Mouse (Mus musculus) intestine, embryonic 14.5 days (tissue): ENCODE data around the gene Dtd1. TPM values are rescaled to one million over a fixed set of nuclear protein-coding genes. Genes with fewer than 3 reads are reported as not detected.

Experiments used
- ATAC-seq: fragments of 200-750 bp; cut with Nextera tagmentation; replicated peaks from 2 replicates; pipeline ENCODE4 v1.8.0; 2017; ENCODE audit warnings: low read depth, moderate number of reproducible peaks, moderate TSS enrichment, moderate library complexity; ENCODE audit not compliant: low FRiP score, low TSS enrichment
- DNase-seq: peaks from one replicate; pipeline ENCODE4 v3.0.0-alpha.2; 2018; ENCODE audit warnings: low spot score
- H3K27ac ChIP-seq: fragments of 300-500 bp; sonication (generic); 2 replicates; pipeline ENCODE4 v1.5.1; 2014; ENCODE audit warnings: low read depth, mild to moderate bottlenecking, control low read depth
- H3K27me3 ChIP-seq: fragments of 300-500 bp; sonication (generic); replicated peaks from 2 replicates; pipeline ENCODE4 v1.6.1; 2014; ENCODE audit warnings: low read length, control low read depth; ENCODE audit not compliant: control insufficient read depth, insufficient read depth
- H3K36me3 ChIP-seq: fragments of 300-500 bp; sonication (generic); 2 replicates; pipeline ENCODE4 v1.6.1; 2014; ENCODE audit warnings: low read length, control low read depth; ENCODE audit not compliant: control insufficient read depth, insufficient read depth
- H3K4me1 ChIP-seq: fragments of 300-500 bp; sonication (generic); replicated peaks from 2 replicates; pipeline ENCODE4 v1.6.1; 2014; ENCODE audit warnings: low read length, control low read depth, mixed read lengths; ENCODE audit not compliant: control insufficient read depth, insufficient read depth
- H3K4me2 ChIP-seq: fragments of 300-500 bp; sonication (generic); 2 replicates; pipeline ENCODE4 v1.6.1; 2014; ENCODE audit warnings: low read length
- H3K4me3 ChIP-seq: fragments of 300-500 bp; sonication (generic); 2 replicates; pipeline ENCODE4 v1.5.1; 2014; ENCODE audit warnings: low read depth, low read length, control low read depth, mixed read lengths
- H3K9ac ChIP-seq: fragments of 300-500 bp; sonication (generic); 2 replicates; pipeline ENCODE4 v1.6.1; 2014; ENCODE audit warnings: mild to moderate bottlenecking, low read length
- H3K9me3 ChIP-seq: fragments of 300-500 bp; sonication (generic); 2 replicates; pipeline ENCODE4 v1.6.1; 2016; ENCODE audit warnings: low read length, control low read depth; ENCODE audit not compliant: control insufficient read depth
- WGBS: fragments of 180-500 bp; shearing (Covaris S2); extraction: QIAGEN DNeasy Blood & Tissue Kit; methylation state at CpG from one replicate; pipeline ENCODE4 v1.1.7; 2014; 5-methylcytosine and 5-hydroxymethylcytosine counted together
- polyA plus RNA-seq: library from polyadenylated mRNA; unstranded; fragments of >200 nt; fragmentation: Nextera tagmentation; extraction: Ambion mirVana; gene quantifications from 2 replicates; pipeline ENCODE4 v1.2.1, GENCODE M21; 2014

The Dtd1 gene
- polyA plus RNA-seq, 1 experiment from 2014 or later: 47.8 TPM

GRCm38 (mm10) chr2:144753604-144754003, 153.9 kb downstream of the Dtd1 start:
- Histone ChIP-seq H3K27me3 (no peaks in the 10 kb centered on the region), H3K4me2 (no peak overlapping the region), H3K9me3 (no peaks in the 10 kb centered on the region), H3K4me1 (no peaks in the 10 kb centered on the region), H3K36me3 (no peaks in the 10 kb centered on the region), H3K27ac (no peak overlapping the region), H3K9ac (no peak overlapping the region), H3K4me3 (no peak overlapping the region)
- 60% methylated on average over 6 of the region's 6 CpGs for WGBS
- DNase-seq (no peak), ATAC-seq (no peak)

GRCm38 (mm10) chr2:144755016-144755415, 155.3 kb downstream of the Dtd1 start:
- Histone ChIP-seq H3K4me2 (no peak overlapping the region), H3K4me1 (no peaks in the 10 kb centered on the region), H3K36me3 (no peaks in the 10 kb centered on the region), H3K9ac (no peak overlapping the region), H3K27ac (no peak overlapping the region), H3K27me3 (no peaks in the 10 kb centered on the region), H3K9me3 (no peaks in the 10 kb centered on the region), H3K4me3 (no peak overlapping the region)
- WGBS: 97% methylated on average over 2 of the region's 2 CpGs
- DNase-seq (no peak), ATAC-seq (no peak)

DNA sequence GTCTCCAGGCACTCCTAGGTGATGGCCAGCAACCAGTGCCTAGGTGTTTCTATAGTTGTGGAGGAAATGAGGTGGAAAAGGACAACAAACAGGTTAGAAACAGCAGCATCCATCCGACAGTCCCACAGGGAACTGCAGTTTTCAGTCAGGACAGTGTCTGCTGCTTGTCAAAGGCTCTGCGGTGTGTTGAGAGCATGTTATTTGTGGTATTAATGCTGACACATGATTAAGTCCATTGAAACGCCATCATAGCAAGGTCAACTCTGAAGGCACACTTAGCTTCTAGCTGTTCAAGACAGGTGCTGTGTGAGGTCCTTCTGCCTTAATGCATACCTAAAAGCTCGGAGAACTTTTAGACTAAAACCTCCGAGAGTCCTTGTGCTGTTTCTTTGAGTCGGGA, 161.0 kb downstream of the Dtd1 start:
- 78% methylated on average over 6 of the region's 6 CpGs for WGBS
- Histone ChIP-seq H3K4me1 (no peaks in the 10 kb centered on the region), H3K4me2 (no peak overlapping the region), H3K9ac (no peak overlapping the region), H3K9me3 (no peaks in the 10 kb centered on the region), H3K36me3 (no peaks in the 10 kb centered on the region), H3K27ac (no peak overlapping the region), H3K4me3 (no peak overlapping the region), H3K27me3 (no peaks in the 10 kb centered on the region)
- no peak for ATAC-seq
- DNase-seq: no peak

GRCm38 (mm10) chr2:144763706-144764105, 164.0 kb downstream of the Dtd1 start:
- Histone ChIP-seq H3K27ac (no peak overlapping the region), H3K9ac (no peak overlapping the region), H3K4me1 (no peaks in the 10 kb centered on the region), H3K27me3 (no peaks in the 10 kb centered on the region), H3K9me3 (0 out of 2 replicates have a peak, but pooled peaks cover 2% of the 10 kb centered on the region), H3K36me3 (no peaks in the 10 kb centered on the region), H3K4me3 (no peak overlapping the region), H3K4me2 (no peak overlapping the region)
- DNase-seq (no peak), ATAC-seq (no peak)
- 92% methylated on average over 9 of the region's 9 CpGs for WGBS

GRCm38 (mm10) chr2:144764116-144764788, 164.6 kb downstream of the Dtd1 start:
- 0 out of 2 replicates have a peak, but pooled peaks cover 2% of the 10 kb centered on the region for H3K9me3 ChIP-seq
- DNase-seq (no peak), ATAC-seq (no peak)
- no peaks in the 10 kb centered on the region for H3K27me3 ChIP-seq
- H3K4me3 ChIP-seq: no peak overlapping the region
- H3K4me1 ChIP-seq: peaks cover 2% of the 10 kb centered on the region; the same call in 1 of the 2 replicates
- H3K4me2 ChIP-seq: no peak overlapping the region
- 86% methylated on average over 7 of the region's 7 CpGs for WGBS
- H3K36me3 ChIP-seq: no peaks in the 10 kb centered on the region
- H3K9ac ChIP-seq: no peak overlapping the region
- H3K27ac ChIP-seq: no peak overlapping the region

- no peak overlapping the region for H3K4me2 ChIP-seq
- H3K36me3 ChIP-seq: no peaks in the 10 kb centered on the region
- no peak overlapping the region for H3K27ac ChIP-seq
- ATAC-seq: no peak
- peaks cover 11% of the 10 kb centered on the region for H3K4me1 ChIP-seq
- 92% methylated on average over 5 of the region's 5 CpGs for WGBS
- H3K4me3 ChIP-seq: no peak overlapping the region
- no peak overlapping the region for H3K9ac ChIP-seq
- DNase-seq: no peak
- H3K9me3 ChIP-seq: 0 out of 2 replicates have a peak, but pooled peaks cover 2% of the 10 kb centered on the region
- H3K27me3 ChIP-seq: no peaks in the 10 kb centered on the region
These were observed 165.5 kb downstream of the Dtd1 start for GRCm38 (mm10) chr2:144765219-144765618.

DNA sequence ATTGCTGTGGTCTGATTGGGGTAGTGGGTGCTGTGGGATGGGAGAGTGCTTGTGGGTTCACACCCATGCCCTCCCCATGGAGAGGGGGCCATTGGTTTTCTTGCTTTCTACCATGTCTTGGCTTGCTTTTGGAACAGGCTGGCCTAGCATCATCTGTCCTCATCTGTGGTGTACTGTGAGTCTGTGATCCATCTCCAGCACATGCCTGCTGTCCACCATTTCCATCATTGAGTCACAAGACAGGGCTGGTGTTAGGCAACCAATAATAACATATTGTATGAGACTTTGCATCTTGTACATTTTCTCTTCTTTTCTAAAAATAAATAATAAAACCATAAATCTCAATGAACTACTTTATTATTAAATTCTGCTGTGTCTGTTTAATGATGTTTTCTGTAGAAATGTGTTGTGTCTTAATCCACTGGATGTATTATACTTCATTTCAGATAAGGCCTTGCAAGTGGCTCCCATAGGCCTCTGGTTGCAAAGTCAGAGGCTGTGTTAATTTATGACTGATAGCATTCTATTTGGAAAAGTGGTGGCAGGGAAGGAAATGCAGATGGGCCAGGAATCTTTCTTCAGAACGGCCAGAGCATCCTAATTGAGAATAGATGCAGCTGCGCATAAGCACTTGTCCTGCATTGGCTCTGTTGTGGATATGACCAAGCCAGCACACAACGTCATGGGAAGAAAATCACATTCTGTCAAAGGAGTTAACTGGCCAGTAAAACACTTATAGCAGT, 168.8 kb downstream of the Dtd1 start:
- H3K9ac ChIP-seq: no peak overlapping the region
- H3K9me3 ChIP-seq: 0 out of 2 replicates have a peak, but pooled peaks cover 2% of the 10 kb centered on the region
- peak overlapping the region; percentile 57 for H3K27ac ChIP-seq
- ATAC-seq (no peak), DNase-seq (no peak)
- no peaks in the 10 kb centered on the region for H3K27me3 ChIP-seq
- no peak overlapping the region for H3K4me3 ChIP-seq
- H3K4me2 ChIP-seq: no peak overlapping the region
- H3K4me1 ChIP-seq: peaks cover 18% of the 10 kb centered on the region
- WGBS: 60% methylated on average over 3 of the region's 3 CpGs
- no peaks in the 10 kb centered on the region for H3K36me3 ChIP-seq

DNA sequence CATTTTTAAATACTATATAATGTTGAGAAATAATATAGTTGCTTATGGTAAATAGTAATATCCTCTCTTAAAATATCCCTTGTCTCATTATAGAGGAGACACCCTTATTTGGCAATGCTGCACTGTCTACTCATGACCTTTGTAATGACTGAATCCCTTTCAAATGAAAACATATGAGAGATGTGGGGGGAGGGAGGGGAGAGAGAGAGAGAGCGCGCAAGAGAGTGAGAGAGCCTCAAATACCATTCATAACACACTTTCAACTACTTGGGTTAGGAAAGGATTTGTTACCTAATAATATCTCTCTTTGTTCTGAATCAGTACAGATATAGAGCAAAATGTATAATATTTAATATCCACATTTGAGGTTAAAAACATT, 169.4 kb downstream of the Dtd1 start:
- H3K36me3 ChIP-seq: no peaks in the 10 kb centered on the region
- no peak for ATAC-seq
- peak overlapping the region; percentile 69 for H3K27ac ChIP-seq

More for the DNA sequence above, 169.4 kb downstream of the Dtd1 start:
- H3K27me3 ChIP-seq: no peaks in the 10 kb centered on the region
- 0 out of 2 replicates have a peak overlapping the region, but pooled peaks have one; percentile 20 for H3K9ac ChIP-seq
- 45% methylated on average over 2 of the region's 2 CpGs for WGBS
- 0 out of 2 replicates have a peak, but pooled peaks cover 2% of the 10 kb centered on the region for H3K9me3 ChIP-seq
- no peak overlapping the region for H3K4me2 ChIP-seq
- H3K4me1 ChIP-seq: peaks cover 18% of the 10 kb centered on the region
- H3K4me3 ChIP-seq: no peak overlapping the region
- no peak for DNase-seq
